Mouse (Mus musculus) naive thymus-derived CD4-positive, alpha-beta T cell, adult 5 months (primary cell): ENCODE data around the gene Gm17545. TPM values are rescaled to one million over a fixed set of nuclear protein-coding genes. Genes with fewer than 3 reads are reported as not detected.

ENCODE experiments used
- polyA plus RNA-seq: library from polyadenylated mRNA; unstranded; fragments of 100-300 nt; shearing (Covaris generic); gene quantifications from one replicate; pipeline ENCODE4 v1.2.1, GENCODE M21; 2017

The Gm17545 gene
- not detected for polyA plus RNA-seq

GRCm38 (mm10) chr9:22453990-22454389 is at the start of gene Gm17545:
Gm17545 (plus strand) TSS chr9:22454290.

DNA sequence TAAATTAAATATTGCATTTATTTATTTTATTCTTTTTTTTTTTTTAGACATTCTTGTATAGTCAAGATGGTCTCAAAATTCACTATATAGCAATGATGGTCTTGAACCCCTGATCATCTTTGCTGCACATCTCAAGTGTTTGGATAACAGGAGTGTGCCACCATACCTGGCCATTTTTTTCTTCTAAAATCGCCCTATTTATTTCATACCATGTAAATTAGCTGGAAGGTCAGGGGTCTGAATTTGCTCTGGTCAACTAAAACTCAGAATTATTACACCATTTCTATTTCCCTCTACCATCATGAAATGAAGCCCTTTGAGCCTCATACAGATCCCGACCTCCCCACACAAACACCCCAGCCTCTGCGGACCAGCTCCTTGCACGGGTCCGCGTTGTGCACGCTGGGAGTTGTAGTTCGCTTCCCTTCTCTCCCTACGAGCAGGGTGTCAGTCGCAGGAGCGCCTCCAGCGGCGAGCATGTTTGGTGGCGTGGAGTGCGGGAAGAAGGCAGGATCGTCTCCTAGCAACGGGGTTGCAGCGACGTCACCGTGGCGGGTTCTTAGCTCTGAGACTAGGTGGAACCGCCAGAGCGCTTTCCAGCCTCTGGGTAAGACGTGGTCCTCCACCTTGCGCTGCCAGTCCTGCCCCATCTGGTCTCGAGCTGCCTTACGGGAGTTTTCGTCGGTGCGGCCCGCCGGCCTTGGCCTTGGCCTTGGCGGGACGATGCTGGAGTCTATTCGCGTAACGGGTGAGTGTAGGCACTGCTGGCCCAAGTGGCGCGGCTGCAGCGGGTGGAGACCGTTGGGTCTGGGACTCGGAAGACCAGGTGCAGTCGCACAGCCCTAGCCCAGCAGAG is 42.9 kb upstream of the Gm17545 start, which contains the start of gene 9530077C05Rik:
9530077C05Rik (plus strand) TSS at position 512 of the 856 bp plus-strand sequence.

GRCm38 (mm10) chr9:22469643-22470042 is 15.6 kb downstream of the Gm17545 start, which contains the start of gene Rp9:
Rp9 (minus strand) TSS chr9:22469743.

DNA sequence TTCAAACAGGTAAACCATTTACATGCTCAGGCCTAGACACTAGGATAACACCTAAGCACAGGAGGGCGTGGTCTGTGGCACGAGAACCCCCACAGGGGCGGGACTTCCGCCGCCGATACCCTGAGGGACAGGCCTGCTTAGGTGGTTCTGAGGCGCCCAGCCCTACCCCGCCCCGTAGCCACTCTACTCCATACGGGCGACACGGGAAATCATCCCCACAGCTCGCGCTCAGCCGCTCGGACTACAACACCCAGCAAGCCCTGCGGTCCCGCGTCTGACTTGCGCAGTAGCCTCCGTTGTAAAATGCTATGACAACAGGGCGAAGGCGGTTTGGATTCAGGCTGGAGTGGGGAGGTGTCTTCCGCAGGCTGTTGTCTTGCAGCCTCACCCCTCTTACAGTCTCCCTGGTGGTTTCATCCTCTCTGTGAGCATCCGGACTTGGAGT is 21.4 kb downstream of the Gm17545 start, which contains the start of gene Bbs9:
Bbs9 (plus strand) TSS at position 292 of the 445 bp plus-strand sequence.

Other genes starting within 250 kb of the Gm17545 start
- 68.4 TPM for gene Zfp809, start 228.6 kb upstream of the Gm17545 start, polyA plus RNA-seq
- 0.88 TPM for gene Zfp599, start 194.4 kb upstream of the Gm17545 start, polyA plus RNA-seq
- gene Zfp810, start 146.6 kb upstream of the Gm17545 start, polyA plus RNA-seq: 14.0 TPM
- 0.77 TPM for gene Anln, start 65.1 kb upstream of the Gm17545 start, polyA plus RNA-seq
- gene 9530077C05Rik, start 42.8 kb upstream of the Gm17545 start, polyA plus RNA-seq: 0.81 TPM
- gene Rp9, start 15.5 kb downstream of the Gm17545 start, polyA plus RNA-seq: 169 TPM
- gene Bbs9, start 21.4 kb downstream of the Gm17545 start, polyA plus RNA-seq: 43.3 TPM